Mouse (Mus musculus): Measurements from ENCODE around the gene Hist1h1e. TPM values are rescaled to one million over a fixed set of nuclear protein-coding genes. Genes with fewer than 3 reads are reported as not detected.
"Not testable (repeated sequence)": the region's sequence is repeated elsewhere in the genome, so short reads cannot be mapped to it uniquely, and the experiment has no call there.

The Hist1h1e gene
- polyA plus RNA-seq, 1 experiment from 2014 or later: 1.6 TPM

DNA sequence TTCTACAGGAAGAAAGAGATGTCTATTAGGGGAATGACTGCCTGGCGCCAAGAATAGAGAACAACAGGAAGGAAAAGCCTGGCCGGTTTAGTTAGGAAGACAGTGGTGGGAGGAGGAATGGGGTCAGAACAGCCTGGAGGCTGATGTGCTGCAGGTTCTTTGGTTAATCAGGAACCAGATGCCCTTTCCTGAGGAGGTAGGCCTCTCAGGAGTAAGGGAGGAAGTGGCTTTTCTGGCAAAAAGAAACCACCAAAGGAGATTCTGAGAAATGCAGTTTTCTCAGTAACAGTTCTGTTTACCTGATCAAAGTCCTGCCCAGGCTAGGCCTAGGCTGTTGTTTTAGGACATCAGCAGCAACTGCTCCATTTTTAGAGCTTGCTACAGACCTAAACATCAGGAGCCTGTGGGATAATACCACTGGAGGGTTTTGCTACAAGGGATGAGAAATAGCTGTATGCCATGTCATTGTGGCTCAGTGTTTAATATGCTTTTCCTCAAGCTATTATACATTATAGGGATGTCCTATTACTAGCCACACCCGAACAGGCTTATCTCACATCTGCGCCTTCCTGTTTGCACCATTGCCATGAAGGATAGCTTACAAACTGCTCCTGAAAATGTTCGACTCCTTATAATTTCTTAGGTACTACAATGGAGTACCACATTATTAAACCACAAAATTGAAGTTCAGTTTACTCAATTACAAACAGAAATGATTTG, 29.1 kb downstream of the Hist1h1e start:
- POLR2A ChIA-PET: interaction anchor here (1.6 kb wide), 1 partner anchor 8 kb away, joined by 3 read pairs; no protein-coding TSS in a partner anchor
- in situ Hi-C loops (cut with MboI; ENCODE audit: low pct_unique_long_range_greater_than_20kb): no loop called here
- no peak for ATAC-seq
- H3K27me3 ChIP-seq: no peaks in the 10 kb centered on the region
- CTCF ChIA-PET: interaction anchor here (0.9 to 1.3 kb wide), 2 partner anchors 9 to 11 kb away, joined by 4 to 6 read pairs; no protein-coding TSS in a partner anchor
- DNase-seq (ENCODE audit: low read depth, low spot score): no peak
- no peak for TF ChIP-seq CTCF (IDR thresholded peaks at IDR 0.05)

DNA sequence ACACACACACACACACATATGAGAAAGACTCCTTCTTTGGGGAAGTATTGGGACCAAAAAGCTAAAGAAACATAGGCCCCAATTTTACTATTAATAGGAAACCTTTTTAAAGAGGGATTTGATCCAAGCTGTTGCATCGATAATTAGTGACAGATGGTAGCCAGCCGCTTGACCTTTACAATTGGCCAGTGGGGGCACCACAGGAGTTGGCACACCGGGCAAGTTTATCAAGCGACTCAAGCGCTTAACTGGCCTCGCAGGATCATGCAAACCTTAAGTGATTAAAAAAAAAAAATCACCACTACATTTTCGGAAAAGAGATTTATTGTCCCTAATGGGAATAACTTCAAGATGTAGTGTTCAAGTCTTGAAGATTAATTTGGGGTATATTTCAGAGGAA, 29.7 kb downstream of the Hist1h1e start:
- no peak for ATAC-seq
- in situ Hi-C loops (cut with MboI; ENCODE audit: low pct_unique_long_range_greater_than_20kb): no loop called here
- ChIA-PET CTCF (no interaction called here), POLR2A (no interaction called here)
- no peak for TF ChIP-seq CTCF (IDR thresholded peaks at IDR 0.05)
- DNase-seq (ENCODE audit: low read depth, low spot score): no peak
- no peaks in the 10 kb centered on the region for H3K27me3 ChIP-seq

DNA sequence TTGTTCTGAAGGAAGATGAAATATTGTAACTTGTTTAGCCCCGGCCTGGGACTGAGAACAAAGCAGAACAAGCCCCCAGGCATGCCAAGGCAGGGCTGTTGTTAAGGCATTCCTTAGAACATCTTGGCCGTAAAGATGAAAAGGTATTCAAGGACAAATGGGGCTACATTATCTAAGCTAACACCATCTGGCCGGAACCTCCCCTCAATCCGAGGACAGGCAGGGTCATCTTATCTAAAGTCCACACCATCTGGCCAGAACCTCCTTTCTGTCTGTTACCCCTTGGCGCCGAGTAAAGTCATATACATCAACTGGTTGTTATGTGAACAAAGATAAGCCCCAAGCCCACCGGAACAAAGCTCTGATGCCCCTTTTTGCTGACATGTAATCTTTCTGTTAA, 30.5 kb downstream of the Hist1h1e start:
- ATAC-seq; DNase-seq (ENCODE audit: low read depth, low spot score); in situ Hi-C loops (cut with MboI; ENCODE audit: low pct_unique_long_range_greater_than_20kb); CTCF ChIA-PET; POLR2A ChIA-PET; H3K27me3 ChIP-seq: not testable (repeated sequence)

DNA sequence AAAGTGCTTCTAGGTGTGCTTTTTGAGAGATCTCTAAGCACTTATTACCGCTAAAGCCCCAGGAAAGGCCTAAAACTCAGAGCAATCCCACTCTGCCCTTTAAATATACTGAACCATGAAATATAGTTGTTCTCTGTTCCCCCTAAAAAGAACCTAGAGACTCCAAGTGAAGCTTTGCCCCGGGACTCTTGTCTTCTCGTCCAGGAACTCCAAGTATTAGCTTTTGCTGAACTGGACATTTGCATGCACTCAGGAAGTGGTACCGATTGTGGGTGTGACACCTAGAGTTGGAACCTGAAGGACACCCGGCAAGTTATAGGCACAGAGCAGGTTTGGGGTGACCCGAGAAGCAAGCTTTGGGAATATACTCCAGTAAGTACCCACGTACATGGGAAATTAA, 31.2 kb downstream of the Hist1h1e start:
- ChIA-PET POLR2A (interaction anchor here (0.8 to 0.9 kb wide), 2 partner anchors 9 to 14 kb away, joined by 3 read pairs; no protein-coding TSS in a partner anchor), CTCF (interaction anchor here (1.1 kb wide), 1 partner anchor 30 kb away, joined by 4 read pairs; the partner anchor contains the start of gene Hist1h2be)
- DNase-seq (ENCODE audit: low read depth, low spot score): no peak
- TF ChIP-seq CTCF (IDR thresholded peaks at IDR 0.05): no peak
- in situ Hi-C loops (cut with MboI; ENCODE audit: low pct_unique_long_range_greater_than_20kb): no loop called here
- ATAC-seq: no peak
- H3K27me3 ChIP-seq: no peaks in the 10 kb centered on the region

DNA sequence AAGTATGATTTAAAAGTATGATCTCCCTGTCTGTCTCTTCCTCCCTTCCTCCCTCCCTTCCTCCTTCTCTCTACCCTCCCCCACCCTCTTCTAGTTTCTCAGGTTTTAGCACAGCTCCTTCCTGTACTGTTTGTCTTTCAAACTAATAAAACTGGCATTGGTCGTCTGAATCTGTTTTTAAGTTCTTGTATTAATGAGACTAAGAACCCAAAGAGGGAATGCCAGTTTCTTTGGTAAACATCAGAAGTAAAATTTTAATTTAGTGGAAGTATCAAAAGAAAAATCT, 35.5 kb downstream of the Hist1h1e start:
- in situ Hi-C loops (cut with MboI; ENCODE audit: low pct_unique_long_range_greater_than_20kb): loop anchor here (5.0 to 10.0 kb wide), 2 partner anchors 95 to 1552 kb away; partner anchors contain the start of genes Hist1h2ac, Hist1h2ah, Hist1h2bc and Hist1h2bk
- no peaks in the 10 kb centered on the region for H3K27me3 ChIP-seq
- no peak for DNase-seq (ENCODE audit: low read depth, low spot score)
- ATAC-seq: no peak
- ChIA-PET CTCF (interaction anchor here (1.1 to 1.8 kb wide), 3 partner anchors 10 to 29 kb away, joined by 3 to 7 read pairs (median 5); no protein-coding TSS in a partner anchor), POLR2A (interaction anchor here (1.7 kb wide), 1 partner anchor 97 kb away, joined by 4 read pairs; the partner anchor contains the start of genes Hist1h2ac and Hist1h2bc)
- no peak for TF ChIP-seq CTCF (IDR thresholded peaks at IDR 0.05)

DNA sequence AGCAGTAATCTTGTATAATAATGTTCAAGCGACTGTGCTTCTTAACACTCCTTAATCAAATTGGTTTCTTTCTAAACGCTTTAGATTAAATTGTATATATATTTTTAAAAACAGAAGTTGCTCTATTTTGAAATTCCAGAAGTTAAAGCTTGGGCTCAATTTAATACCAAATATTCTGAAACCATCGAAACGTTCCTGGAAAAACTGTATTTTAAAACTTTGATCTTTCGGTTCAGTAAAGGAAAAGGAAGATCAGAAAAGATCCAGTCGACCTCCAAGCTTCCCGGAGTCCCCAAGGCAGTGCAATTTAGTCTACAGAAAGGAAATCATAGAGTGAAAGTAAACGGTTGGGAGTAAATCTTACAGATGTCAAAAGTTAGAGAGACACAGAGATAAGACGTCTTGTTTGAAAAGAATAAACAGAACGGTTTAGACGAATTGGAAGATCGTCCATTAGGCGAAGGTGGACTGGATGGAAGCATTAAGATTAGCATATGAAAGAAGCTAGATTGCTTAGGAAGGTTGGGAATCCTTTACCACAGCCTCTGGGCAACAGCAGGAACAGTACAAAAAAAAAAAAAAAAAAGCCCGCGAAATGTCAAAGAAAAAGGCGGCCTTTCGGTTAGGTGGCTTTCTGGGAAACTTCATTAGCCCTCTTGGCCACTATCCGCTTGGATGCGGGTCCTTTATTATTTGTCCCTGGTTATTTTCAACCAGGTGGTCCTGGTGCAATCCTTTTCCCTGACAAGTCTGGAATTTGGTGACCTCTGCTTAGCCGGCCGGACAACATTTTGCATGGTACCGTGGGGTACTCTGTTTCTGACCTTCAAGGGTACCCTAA, 36.0 kb downstream of the Hist1h1e start:
- CTCF ChIA-PET: interaction anchor here (1.1 to 1.8 kb wide), 3 partner anchors 9 to 30 kb away, joined by 3 to 7 read pairs (median 5); no protein-coding TSS in a partner anchor

DNA sequence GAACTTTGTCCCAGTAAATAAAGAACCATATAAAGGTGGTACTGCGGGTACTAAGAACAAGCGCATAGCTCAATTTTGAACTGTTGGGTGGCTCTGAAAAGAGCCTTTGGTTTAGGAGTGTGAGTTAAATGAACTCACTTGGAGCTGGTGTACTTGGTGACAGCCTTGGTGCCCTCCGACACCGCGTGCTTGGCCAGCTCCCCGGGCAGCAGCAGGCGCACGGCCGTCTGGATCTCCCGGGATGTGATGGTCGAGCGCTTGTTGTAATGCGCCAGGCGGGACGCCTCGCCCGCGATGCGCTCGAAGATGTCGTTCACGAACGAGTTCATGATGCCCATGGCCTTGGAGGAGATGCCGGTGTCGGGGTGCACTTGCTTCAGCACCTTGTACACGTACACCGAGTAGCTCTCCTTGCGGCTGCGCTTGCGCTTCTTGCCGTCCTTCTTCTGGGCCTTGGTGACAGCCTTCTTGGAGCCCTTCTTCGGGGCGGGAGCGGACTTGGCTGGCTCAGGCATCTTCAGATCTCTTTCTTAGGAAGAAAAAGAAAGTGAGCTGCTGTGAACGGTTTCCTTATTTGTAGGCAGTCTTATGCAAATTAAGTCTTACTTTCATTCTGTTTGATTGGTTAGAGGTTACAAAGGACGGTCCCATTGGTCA, 36.8 kb downstream of the Hist1h1e start:
- CTCF ChIA-PET: interaction anchor here (1.8 kb wide), 1 partner anchor 12 kb away, joined by 7 read pairs; no protein-coding TSS in a partner anchor
- not testable (repeated sequence) for H3K27me3 ChIP-seq
- in situ Hi-C loops (cut with MboI; ENCODE audit: low pct_unique_long_range_greater_than_20kb): loop anchor here (5.0 to 10.0 kb wide), 2 partner anchors 97 to 1551 kb away; partner anchors contain the start of genes Hist1h2ac, Hist1h2ah, Hist1h2bc and Hist1h2bk
- POLR2A ChIA-PET: interaction anchor here (0.8 to 2.0 kb wide), 5 partner anchors 9 to 112 kb away, joined by 3 to 6 read pairs (median 4); partner anchors contain the start of genes Hist1h2ac and Hist1h2bc
- ATAC-seq: peak; percentile 86
- peak; percentile 86 for DNase-seq (ENCODE audit: low read depth, low spot score)

More for the DNA sequence above, 36.0 kb downstream of the Hist1h1e start:
- POLR2A ChIA-PET: interaction anchor here (0.5 to 1.7 kb wide), 3 partner anchors 32 to 1804 kb away, joined by 3 to 4 read pairs (median 3); partner anchors contain the start of genes Hist1h2ac and Hist1h2bc
- TF ChIP-seq CTCF (IDR thresholded peaks at IDR 0.05): no peak
- in situ Hi-C loops (cut with MboI; ENCODE audit: low pct_unique_long_range_greater_than_20kb): loop anchor here (5.0 to 10.0 kb wide), 2 partner anchors 96 to 1552 kb away; partner anchors contain the start of genes Hist1h2ac, Hist1h2ah, Hist1h2bc and Hist1h2bk
- DNase-seq (ENCODE audit: low read depth, low spot score) (no peak), ATAC-seq (no peak)
- no peaks in the 10 kb centered on the region for H3K27me3 ChIP-seq

DNA sequence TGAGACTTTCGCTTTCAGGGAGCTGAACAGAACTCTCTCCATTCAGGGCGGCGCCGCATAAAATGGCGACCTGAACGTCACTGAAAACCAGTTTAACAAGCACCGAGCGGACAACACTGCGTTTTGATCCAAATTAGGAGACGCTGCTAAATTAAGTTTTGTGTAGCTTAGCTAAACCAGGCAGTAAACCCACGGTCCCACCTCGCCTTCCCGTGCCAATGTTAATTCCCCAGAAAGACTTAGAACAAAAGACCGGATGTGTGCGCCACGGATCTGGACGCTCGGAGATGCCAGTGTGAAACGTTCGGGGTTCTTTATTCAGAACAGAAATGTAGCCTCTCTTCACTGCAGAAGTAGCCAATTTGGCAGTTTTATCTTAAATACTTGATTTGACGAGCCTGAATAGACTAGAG, 37.3 kb downstream of the Hist1h1e start:
- POLR2A ChIA-PET: interaction anchor here (0.8 to 2.0 kb wide), 7 partner anchors 9 to 112 kb away, joined by 3 to 15 read pairs (median 4); partner anchors contain the start of genes Hist1h2be and Hist1h3e
- CTCF ChIA-PET: interaction anchor here (0.9 to 1.8 kb wide), 3 partner anchors 13 to 46 kb away, joined by 3 to 7 read pairs (median 4); no protein-coding TSS in a partner anchor
- DNase-seq (ENCODE audit: low read depth, low spot score): no peak
- in situ Hi-C loops (cut with MboI; ENCODE audit: low pct_unique_long_range_greater_than_20kb): loop anchor here (5.0 to 10.0 kb wide), 2 partner anchors 97 to 1550 kb away; partner anchors contain the start of genes Hist1h2ac, Hist1h2ah, Hist1h2bc and Hist1h2bk
- no peak for TF ChIP-seq CTCF (IDR thresholded peaks at IDR 0.05)
- no peak for ATAC-seq
- H3K27me3 ChIP-seq: no peaks in the 10 kb centered on the region

DNA sequence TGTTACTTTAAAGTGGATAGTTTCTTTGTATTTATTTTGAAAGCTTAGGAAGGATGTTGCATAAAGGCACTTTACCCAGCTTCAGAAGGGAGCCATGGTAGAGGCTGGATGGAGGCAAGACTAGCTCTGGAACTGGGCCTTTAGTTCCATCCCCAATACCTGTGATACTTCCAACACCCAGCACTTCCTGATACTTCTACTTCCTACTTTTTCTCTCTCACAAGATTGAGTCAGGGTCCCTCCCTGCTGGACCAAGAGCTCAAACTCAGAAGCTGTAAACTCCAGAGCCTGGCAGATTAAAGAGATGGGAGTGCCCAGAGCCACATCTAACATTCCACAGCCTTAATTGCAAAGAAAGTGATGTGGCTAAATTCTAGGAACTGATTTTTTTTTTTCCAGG, 38.0 kb downstream of the Hist1h1e start:
- ATAC-seq (no peak), DNase-seq (ENCODE audit: low read depth, low spot score) (no peak)
- H3K27me3 ChIP-seq: no peaks in the 10 kb centered on the region
- ChIA-PET POLR2A (interaction anchor here (0.8 to 2.0 kb wide), 7 partner anchors 10 to 170 kb away, joined by 3 to 15 read pairs (median 4); partner anchors contain the start of genes Hist1h2be and Hist1h3e), CTCF (interaction anchor here (0.9 to 1.5 kb wide), 3 partner anchors 9 to 45 kb away, joined by 3 to 4 read pairs (median 4); no protein-coding TSS in a partner anchor)
- TF ChIP-seq CTCF (IDR thresholded peaks at IDR 0.05): no peak
- in situ Hi-C loops (cut with MboI; ENCODE audit: low pct_unique_long_range_greater_than_20kb): loop anchor here (10.0 kb wide), 1 partner anchor 1550 kb away; the partner anchor contains the start of genes Hist1h2ah and Hist1h2bk

Measured in Patski (cell line).